Comparison of ENCODE assay signal across 13 mouse cellular contexts in genomic region chr4:149058298-149058697, GRCm38 (mm10). TPM values are rescaled to one million over a fixed set of nuclear protein-coding genes. Genes with fewer than 3 reads are reported as not detected.
DNase-seq lines count a peak whose midpoint lies in the region; ATAC-seq lines count a peak whose summit lies in the region.
"Had no signal": no experiment of that assay in that cellular context is flagged by ENCODE, and none has a peak within 500 bp of the region (broad histone marks: within the 10 kb centered on the region; RNA-seq: fewer than 3 reads in every experiment).

No protein-coding gene starts in this region.

- H3K4me1 ChIP-seq in heart, embryonic 14.5 days (ENCODE audit: control insufficient read depth in 2 of 2, insufficient read depth in 2 of 2, low read length in 2 of 2), result peaks cover 34 to 52% of the 10 kb centered on the region in 2 experiments
- H3K4me1 ChIP-seq in lung, embryonic 15.5 days, result peaks cover 59% of the 10 kb centered on the region
- peaks cover 63% of the 10 kb centered on the region for H3K4me1 ChIP-seq in embryonic facial prominence, embryonic 13.5 days
- peaks cover 45% of the 10 kb centered on the region for H3K4me1 ChIP-seq in stomach, embryonic 14.5 days (ENCODE audit: control insufficient read depth, insufficient read depth, low read length)

- 62% methylated on average over 7 of the region's 7 CpGs for WGBS in heart, embryonic 14.5 days
- 63% methylated on average over 7 of the region's 7 CpGs for WGBS in lung, embryonic 15.5 days
- WGBS in embryonic facial prominence, embryonic 13.5 days, result 54% methylated on average over 7 of the region's 7 CpGs
- WGBS in stomach, embryonic 14.5 days, result 62% methylated on average over 7 of the region's 7 CpGs

- no peaks in the 10 kb centered on the region for H3K27me3 ChIP-seq in heart, embryonic 14.5 days (ENCODE audit: control insufficient read depth, insufficient read depth, low read length)
- no peaks in the 10 kb centered on the region for H3K27me3 ChIP-seq in lung, embryonic 15.5 days
- H3K27me3 ChIP-seq in embryonic facial prominence, embryonic 13.5 days, result no peaks in the 10 kb centered on the region; the same call in 1 of the 2 replicates
- H3K27me3 ChIP-seq in stomach, embryonic 14.5 days (ENCODE audit: control insufficient read depth, insufficient read depth, low read length), result no peaks in the 10 kb centered on the region

- no peaks in the 10 kb centered on the region for H3K9me3 ChIP-seq in heart, embryonic 14.5 days (ENCODE audit: control insufficient read depth, low read length)
- no peaks in the 10 kb centered on the region for H3K9me3 ChIP-seq in lung, embryonic 15.5 days
- H3K9me3 ChIP-seq in embryonic facial prominence, embryonic 13.5 days, result no peaks in the 10 kb centered on the region
- no peaks in the 10 kb centered on the region for H3K9me3 ChIP-seq in stomach, embryonic 14.5 days (ENCODE audit: control insufficient read depth, low read depth, low read length)

- no peak overlapping the region for H3K4me2 ChIP-seq in heart, embryonic 14.5 days (ENCODE audit: low read length)
- peak overlapping the region; percentile 16 for H3K4me2 ChIP-seq in lung, embryonic 15.5 days
- peak overlapping the region; percentile 21 for H3K4me2 ChIP-seq in embryonic facial prominence, embryonic 13.5 days
- H3K4me2 ChIP-seq in stomach, embryonic 14.5 days (replicated peaks; ENCODE audit: low read depth, low read length), result no peak overlapping the region

- peak overlapping the region; percentile 4; the same call in 1 of the 2 replicates for H3K9ac ChIP-seq in heart, embryonic 14.5 days (ENCODE audit: low read length)
- no peak overlapping the region for H3K9ac ChIP-seq in lung, embryonic 15.5 days
- 0 out of 2 replicates have a peak overlapping the region, but pooled peaks have one; percentile 11 for H3K9ac ChIP-seq in embryonic facial prominence, embryonic 13.5 days
- H3K9ac ChIP-seq in stomach, embryonic 14.5 days (replicated peaks; ENCODE audit: low read depth, low read length), result no peak overlapping the region

- ATAC-seq in heart, embryonic 14.5 days (ENCODE audit: insufficient number of reproducible peaks, insufficient read depth, low FRiP score, low read depth), result no peak
- ATAC-seq in lung, embryonic 15.5 days (ENCODE audit: borderline replicate concordance, extremely low read depth, low FRiP score, low TSS enrichment), result no peak
- ATAC-seq in embryonic facial prominence, embryonic 13.5 days (ENCODE audit: insufficient number of reproducible peaks, insufficient read depth, low FRiP score, low TSS enrichment, low read depth), result no peak
- no peak for ATAC-seq in stomach, embryonic 14.5 days (ENCODE audit: insufficient number of reproducible peaks, insufficient read depth, low FRiP score, low read depth)

- 0 out of 2 replicates have a peak, but pooled peaks cover 3% of the 10 kb centered on the region for H3K36me3 ChIP-seq in heart, embryonic 14.5 days (ENCODE audit: control insufficient read depth, insufficient read depth, low read length)
- H3K36me3 ChIP-seq in lung, embryonic 15.5 days, result no peaks in the 10 kb centered on the region
- no peaks in the 10 kb centered on the region for H3K36me3 ChIP-seq in embryonic facial prominence, embryonic 13.5 days
- H3K36me3 ChIP-seq in stomach, embryonic 14.5 days (ENCODE audit: control insufficient read depth, insufficient read depth, low read length), result no peaks in the 10 kb centered on the region

- no peak overlapping the region for H3K4me3 ChIP-seq in heart, embryonic 14.5 days (ENCODE audit: control insufficient read depth in 1 of 2, insufficient read depth in 1 of 2, low read depth in 1 of 2, low read length in 2 of 2)
- no peak overlapping the region for H3K4me3 ChIP-seq in lung, embryonic 15.5 days
- H3K4me3 ChIP-seq in embryonic facial prominence, embryonic 13.5 days, result no peak overlapping the region
- H3K4me3 ChIP-seq in stomach, embryonic 14.5 days (ENCODE audit: low read depth, low read length), result no peak overlapping the region

- DNase-seq in heart, postnatal 10 days, result no peak
- DNase-seq in lung, postnatal 36 days, result no peak
- no peak for DNase-seq in embryo, embryonic 10 days (ENCODE audit: low spot score)
- no peak for DNase-seq in retina, embryonic 14.5 days (ENCODE audit: low spot score)
- DNase-seq: cerebellum, adult 11-12 months; heart, adult 11 months; kidney, adult 9 months; lung, postnatal 4 days; right cerebral cortex, postnatal 25 days had no signal

- intact Hi-C loops in heart, postnatal 10 days (cut with DNase I), result no loop called here

- H3K27ac ChIP-seq in heart, embryonic 14.5 days (replicated peaks in 1 of 2; ENCODE audit: control insufficient read depth in 1 of 2, insufficient read depth in 1 of 2, low read depth in 2 of 2, low read length in 2 of 2), result peak overlapping the region in 1 of 2 experiments; percentile 30; a peak in 1 of 4 replicates
- H3K27ac ChIP-seq in lung, embryonic 15.5 days, result peak overlapping the region; percentile 82
- H3K27ac ChIP-seq in embryonic facial prominence, embryonic 13.5 days, result peak overlapping the region; percentile 74
- 0 out of 2 replicates have a peak overlapping the region, but pooled peaks have one; percentile 13 for H3K27ac ChIP-seq in stomach, embryonic 14.5 days (ENCODE audit: low read length)

RNA-seq across cellular contexts. Expression of gene Pex14, which starts 41.4 kb away (rescaled TPM):
- 29.5 and 31.2 TPM in 2 replicates for polyA plus RNA-seq in heart, embryonic 14.5 days (2014; fragmentation: Nextera tagmentation; extraction: Ambion mirVana)
- total RNA-seq in heart, postnatal 10 days (2021), result 10 to 100 TPM; 26.5 to 27.2 TPM
- 47.0 and 51.1 TPM in 2 replicates for polyA plus RNA-seq in lung, embryonic 15.5 days (2015; fragmentation: Nextera tagmentation; extraction: Ambion mirVana)
- polyA plus RNA-seq in embryonic facial prominence, embryonic 13.5 days (2015; fragmentation: Nextera tagmentation; extraction: Ambion mirVana), result 50.2 and 51.2 TPM in 2 replicates
- polyA plus RNA-seq in stomach, embryonic 14.5 days (2014; fragmentation: Nextera tagmentation; extraction: Ambion mirVana), result 40.0 and 41.2 TPM in 2 replicates

RNA-seq across cellular contexts. Expression of gene Dffa, which starts 45.6 kb away (rescaled TPM):
- polyA plus RNA-seq in heart, embryonic 14.5 days (2014; fragmentation: Nextera tagmentation; extraction: Ambion mirVana), result 26.7 and 29.6 TPM in 2 replicates
- total RNA-seq in heart, postnatal 10 days (2021), result 10 to 100 TPM; 33.5 to 38.7 TPM
- 31.6 and 33.6 TPM in 2 replicates for polyA plus RNA-seq in lung, embryonic 15.5 days (2015; fragmentation: Nextera tagmentation; extraction: Ambion mirVana)
- 30.5 and 32.5 TPM in 2 replicates for polyA plus RNA-seq in embryonic facial prominence, embryonic 13.5 days (2015; fragmentation: Nextera tagmentation; extraction: Ambion mirVana)
- polyA plus RNA-seq in stomach, embryonic 14.5 days (2014; fragmentation: Nextera tagmentation; extraction: Ambion mirVana), result 28.6 and 30.6 TPM in 2 replicates

Comparison
In these comparisons a context has a peak if more than half of its experiments do, and no peak if none do; other contexts are left out.
1. H3K4me2 ChIP-seq: peak in lung, embryonic 15.5 days (single experiment) and embryonic facial prominence, embryonic 13.5 days (single experiment); none in heart, embryonic 14.5 days (single experiment) and stomach, embryonic 14.5 days (single experiment).
2. H3K9ac ChIP-seq: peak in heart, embryonic 14.5 days (single experiment) and embryonic facial prominence, embryonic 13.5 days (single experiment); none in lung, embryonic 15.5 days (single experiment) and stomach, embryonic 14.5 days (single experiment).